Mouse (Mus musculus) E14TG2a.4 (cell line): ENCODE measurements at regions not wholly inside any gene's neighbourhood (a gene's known extent, or its start where the extent isn't known, plus 50 kb on each side); places are given as distances from the start of the nearest gene placed in this dataset.

Experiments used
- CTCF ChIP-seq: conservative IDR thresholded peaks from 2 replicates; pipeline ENCODE4 v1.5.1; 2014; ENCODE audit warnings: low read length
- NANOG ChIP-seq: IDR thresholded peaks from 2 replicates; pipeline ENCODE4 v1.6.1; 2014; ENCODE audit warnings: borderline replicate concordance, low read length, mixed read lengths

DNA sequence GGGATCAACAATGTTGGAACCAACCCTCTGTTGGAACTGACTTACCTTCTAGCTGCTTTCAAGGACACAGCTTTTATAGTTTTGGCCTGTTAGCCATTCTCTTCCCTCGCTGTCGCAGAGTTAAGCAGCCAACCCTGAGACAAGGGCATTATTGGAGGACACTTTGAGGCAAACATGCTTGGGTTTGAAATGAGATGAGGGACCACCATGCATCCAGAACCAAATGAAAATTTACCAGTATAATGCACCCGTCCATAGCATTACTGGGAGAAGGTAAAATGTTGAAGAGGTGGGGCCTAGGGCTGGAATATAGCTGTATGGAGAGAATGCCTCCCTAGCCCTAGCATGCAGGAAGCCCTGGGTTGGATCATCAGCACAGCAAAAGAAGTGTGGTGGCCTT is 135.7 kb downstream of the Zfp36l1 start:
- no peak for TF ChIP-seq CTCF
- TF ChIP-seq NANOG, result no peak
